Mouse (Mus musculus): ENCODE measurements around the gene Lbx1. TPM values are rescaled to one million over a fixed set of nuclear protein-coding genes. Genes with fewer than 3 reads are reported as not detected.

Lbx1 gene
- not detected in 2 replicates for polyA plus RNA-seq (2011; ENCODE audit: insufficient read length, low read depth, missing spikeins)

GRCm38 (mm10) chr19:45235766-45236362 is at the start of gene Lbx1:
Gene Lbx1 (minus strand): TSS chr19:45235812.
- H3K4me3 ChIP-seq (ENCODE audit: insufficient read depth, low read length) = peak within 1 kb of the TSS; percentile 16

GRCm38 (mm10) chr19:45283302-45283701 is 47.7 kb upstream of the Lbx1 start:
- Histone ChIP-seq H3K4me1 (ENCODE audit: control insufficient read depth, insufficient read depth, low read length) (no peaks in the 10 kb centered on the region), H3K27ac (ENCODE audit: insufficient read depth, low read length) (no peak overlapping the region), H3K4me3 (ENCODE audit: insufficient read depth, low read length) (no peak overlapping the region)
- TF ChIP-seq POLR2A (IDR thresholded peaks at IDR 0.05; ENCODE audit: low read depth, low read length) (no peak), CTCF (IDR thresholded peaks at IDR 0.05; ENCODE audit: borderline replicate concordance, insufficient read depth, low read length) (peak; percentile 37; the same call in 1 of the 2 replicates)

More at GRCm38 (mm10) chr19:45235766-45236362, at the start of gene Lbx1:
- TF ChIP-seq CTCF (IDR thresholded peaks at IDR 0.05; ENCODE audit: borderline replicate concordance, insufficient read depth, low read length) = no peak
- no peak for TF ChIP-seq POLR2A (IDR thresholded peaks at IDR 0.05; ENCODE audit: low read depth, low read length)
- Histone ChIP-seq H3K4me1 (ENCODE audit: control insufficient read depth, insufficient read depth, low read length) (peaks cover 4% of the 10 kb centered on the region; the same call in 1 of the 2 replicates), H3K27ac (ENCODE audit: insufficient read depth, low read length) (no peak within 1 kb of the TSS)

GRCm38 (mm10) chr19:45276196-45276595 is 40.6 kb upstream of the Lbx1 start:
- TF ChIP-seq CTCF (IDR thresholded peaks at IDR 0.05; ENCODE audit: borderline replicate concordance, insufficient read depth, low read length) (no peak), POLR2A (IDR thresholded peaks at IDR 0.05; ENCODE audit: low read depth, low read length) (no peak)
- Histone ChIP-seq H3K4me3 (ENCODE audit: insufficient read depth, low read length) (no peak overlapping the region), H3K27ac (ENCODE audit: insufficient read depth, low read length) (no peak overlapping the region), H3K4me1 (ENCODE audit: control insufficient read depth, insufficient read depth, low read length) (no peaks in the 10 kb centered on the region)

GRCm38 (mm10) chr19:45271986-45272385 is 36.4 kb upstream of the Lbx1 start:
- no peak for TF ChIP-seq CTCF (IDR thresholded peaks at IDR 0.05; ENCODE audit: borderline replicate concordance, insufficient read depth, low read length)
- TF ChIP-seq POLR2A (IDR thresholded peaks at IDR 0.05; ENCODE audit: low read depth, low read length) = no peak
- Histone ChIP-seq H3K27ac (ENCODE audit: insufficient read depth, low read length) (no peak overlapping the region), H3K4me3 (ENCODE audit: insufficient read depth, low read length) (no peak overlapping the region)

GRCm38 (mm10) chr19:45262995-45263394 is 27.4 kb upstream of the Lbx1 start:
- Histone ChIP-seq H3K27ac (ENCODE audit: insufficient read depth, low read length) (no peak overlapping the region), H3K4me1 (ENCODE audit: control insufficient read depth, insufficient read depth, low read length) (no peaks in the 10 kb centered on the region), H3K4me3 (ENCODE audit: insufficient read depth, low read length) (no peak overlapping the region)
- TF ChIP-seq CTCF (IDR thresholded peaks at IDR 0.05; ENCODE audit: borderline replicate concordance, insufficient read depth, low read length) (no peak), POLR2A (IDR thresholded peaks at IDR 0.05; ENCODE audit: low read depth, low read length) (no peak)

More at GRCm38 (mm10) chr19:45271986-45272385, 36.4 kb upstream of the Lbx1 start:
- H3K4me1 ChIP-seq (ENCODE audit: control insufficient read depth, insufficient read depth, low read length) = no peaks in the 10 kb centered on the region

GRCm38 (mm10) chr19:45257414-45258326 is 22.1 kb upstream of the Lbx1 start:
- Histone ChIP-seq H3K27ac (ENCODE audit: insufficient read depth, low read length) (no peak overlapping the region), H3K4me1 (ENCODE audit: control insufficient read depth, insufficient read depth, low read length) (no peaks in the 10 kb centered on the region), H3K4me3 (ENCODE audit: insufficient read depth, low read length) (no peak overlapping the region)
- no peak for TF ChIP-seq CTCF (IDR thresholded peaks at IDR 0.05; ENCODE audit: borderline replicate concordance, insufficient read depth, low read length)
- TF ChIP-seq POLR2A (IDR thresholded peaks at IDR 0.05; ENCODE audit: low read depth, low read length) = no peak

GRCm38 (mm10) chr19:45254806-45255205 is 19.2 kb upstream of the Lbx1 start:
- Histone ChIP-seq H3K4me3 (ENCODE audit: insufficient read depth, low read length) (no peak overlapping the region), H3K4me1 (ENCODE audit: control insufficient read depth, insufficient read depth, low read length) (no peaks in the 10 kb centered on the region), H3K27ac (ENCODE audit: insufficient read depth, low read length) (no peak overlapping the region)
- TF ChIP-seq POLR2A (IDR thresholded peaks at IDR 0.05; ENCODE audit: low read depth, low read length) = no peak
- TF ChIP-seq CTCF (IDR thresholded peaks at IDR 0.05; ENCODE audit: borderline replicate concordance, insufficient read depth, low read length) = no peak

GRCm38 (mm10) chr19:45252436-45252835 is 16.8 kb upstream of the Lbx1 start:
- TF ChIP-seq CTCF (IDR thresholded peaks at IDR 0.05; ENCODE audit: borderline replicate concordance, insufficient read depth, low read length) = no peak
- no peak for TF ChIP-seq POLR2A (IDR thresholded peaks at IDR 0.05; ENCODE audit: low read depth, low read length)
- no peak overlapping the region for H3K4me3 ChIP-seq (ENCODE audit: insufficient read depth, low read length)
- H3K4me1 ChIP-seq (ENCODE audit: control insufficient read depth, insufficient read depth, low read length) = no peaks in the 10 kb centered on the region
- H3K27ac ChIP-seq (ENCODE audit: insufficient read depth, low read length) = no peak overlapping the region

GRCm38 (mm10) chr19:45248691-45249090 is 13.1 kb upstream of the Lbx1 start:
- TF ChIP-seq CTCF (IDR thresholded peaks at IDR 0.05; ENCODE audit: borderline replicate concordance, insufficient read depth, low read length) (no peak), POLR2A (IDR thresholded peaks at IDR 0.05; ENCODE audit: low read depth, low read length) (no peak)
- Histone ChIP-seq H3K4me3 (ENCODE audit: insufficient read depth, low read length) (no peak overlapping the region), H3K27ac (ENCODE audit: insufficient read depth, low read length) (no peak overlapping the region), H3K4me1 (ENCODE audit: control insufficient read depth, insufficient read depth, low read length) (no peaks in the 10 kb centered on the region)

Measured in embryonic fibroblast, embryonic 13.5 days (primary cell).